Mouse (Mus musculus): ENCODE results near the gene Cd164l2. TPM values are rescaled to one million over a fixed set of nuclear protein-coding genes. Genes with fewer than 3 reads are reported as not detected.

Gene Cd164l2
- total RNA-seq, 1 experiment from 2014 or later: 1.5 TPM

GRCm38 (mm10) chr4:133223875-133224274 is 11.9 kb downstream of the Cd164l2 start:
- DNase-seq: no peak

DNA sequence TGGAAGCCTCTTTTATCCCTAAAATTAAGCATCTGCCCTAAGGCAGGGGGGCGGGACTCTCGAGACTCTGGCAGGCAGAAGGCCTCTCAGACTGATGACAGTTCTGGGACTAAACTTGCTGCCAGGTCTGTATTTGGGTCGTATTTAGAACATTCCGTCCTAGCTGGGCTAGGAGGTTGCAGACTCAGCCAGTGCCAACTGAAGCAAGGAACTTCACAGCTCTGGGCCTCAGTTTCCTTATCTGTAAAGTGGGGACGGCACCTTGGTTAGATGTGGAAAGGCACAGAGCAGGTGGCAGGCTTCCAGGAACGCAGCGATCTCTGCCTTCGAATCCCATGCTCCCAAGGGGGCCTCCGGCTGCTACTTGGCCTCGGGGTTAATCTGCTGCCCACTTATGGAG is 14.1 kb downstream of the Cd164l2 start:
- no peak for DNase-seq

GRCm38 (mm10) chr4:133227636-133228035 is 15.7 kb downstream of the Cd164l2 start:
- DNase-seq: peak; percentile 42

DNA sequence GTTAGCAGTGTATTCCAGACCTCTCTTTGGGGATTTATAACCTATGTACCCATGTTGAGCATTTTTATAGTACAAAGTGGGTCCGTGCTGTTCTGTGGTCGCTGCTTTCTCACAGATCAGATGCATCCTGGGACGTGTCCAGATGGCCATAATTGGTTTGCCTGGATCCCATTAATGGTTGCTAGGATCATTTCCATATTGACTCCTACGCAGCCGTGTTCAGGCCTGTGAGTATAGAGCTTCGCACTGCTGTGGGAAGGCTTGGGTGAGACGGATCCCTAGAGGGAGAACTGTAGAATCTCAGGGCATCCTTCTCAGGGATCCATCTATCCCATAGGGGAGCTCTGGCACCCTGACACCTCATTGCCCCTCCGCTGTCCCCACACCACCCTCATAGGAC is 17.7 kb downstream of the Cd164l2 start:
- DNase-seq: no peak

DNA sequence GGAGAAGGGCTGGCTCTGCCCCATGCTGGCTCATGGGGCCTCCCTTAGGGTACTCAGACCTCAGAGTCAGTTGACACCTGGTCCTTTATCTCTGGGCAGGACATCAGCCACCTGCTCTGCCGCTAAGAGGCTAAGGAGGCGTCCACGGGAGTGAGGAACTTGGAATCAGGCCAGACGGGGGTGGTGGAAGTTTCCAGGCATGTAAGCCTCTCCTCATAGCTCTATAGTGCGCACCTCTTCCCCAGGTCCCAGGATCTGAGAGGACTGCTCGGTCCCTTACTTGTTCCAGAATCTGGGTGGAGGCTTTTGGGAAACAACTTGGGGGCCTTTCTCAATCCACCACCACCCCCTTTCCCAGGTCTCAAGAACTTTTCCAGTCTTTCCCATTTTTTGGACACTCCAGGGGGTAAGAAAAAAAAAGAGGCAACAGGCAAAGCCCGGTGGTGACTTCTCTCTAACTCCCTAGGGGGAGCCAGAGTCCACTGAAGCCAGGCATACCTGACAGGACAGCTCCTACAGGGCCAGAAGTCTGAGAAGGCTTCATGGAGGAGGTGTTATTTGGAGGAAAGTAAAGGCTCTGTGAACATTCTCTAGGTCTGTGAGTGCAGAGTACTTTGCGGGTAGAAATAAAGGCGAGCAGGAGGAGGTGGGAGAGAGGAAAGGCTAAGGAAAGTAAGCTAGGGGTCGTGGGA is 21.5 kb downstream of the Cd164l2 start:
- peak; percentile 49 for DNase-seq

DNA sequence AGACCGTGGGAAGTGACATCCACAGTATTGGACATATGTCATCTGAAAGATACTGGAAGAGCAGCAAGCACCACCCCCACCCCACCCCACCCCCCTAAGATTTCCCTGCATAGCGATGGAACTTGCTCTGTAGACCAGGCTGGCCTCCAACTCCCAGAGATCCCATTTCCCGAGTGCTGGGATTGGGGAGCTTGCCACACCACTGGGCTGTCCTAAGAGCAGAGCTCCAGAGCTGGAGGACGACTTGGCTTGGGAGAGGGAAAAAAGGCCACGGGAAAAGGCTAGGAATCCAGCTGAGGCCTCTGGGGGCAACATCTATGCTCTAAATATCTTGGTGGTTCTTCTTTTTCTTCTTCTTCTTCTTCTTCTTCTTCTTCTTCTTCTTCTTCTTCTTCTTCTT is 22.8 kb downstream of the Cd164l2 start:
- DNase-seq: no peak

- no peak for DNase-seq
Measured at GRCm38 (mm10) chr4:133235415-133235814, 23.5 kb downstream of the Cd164l2 start.

DNA sequence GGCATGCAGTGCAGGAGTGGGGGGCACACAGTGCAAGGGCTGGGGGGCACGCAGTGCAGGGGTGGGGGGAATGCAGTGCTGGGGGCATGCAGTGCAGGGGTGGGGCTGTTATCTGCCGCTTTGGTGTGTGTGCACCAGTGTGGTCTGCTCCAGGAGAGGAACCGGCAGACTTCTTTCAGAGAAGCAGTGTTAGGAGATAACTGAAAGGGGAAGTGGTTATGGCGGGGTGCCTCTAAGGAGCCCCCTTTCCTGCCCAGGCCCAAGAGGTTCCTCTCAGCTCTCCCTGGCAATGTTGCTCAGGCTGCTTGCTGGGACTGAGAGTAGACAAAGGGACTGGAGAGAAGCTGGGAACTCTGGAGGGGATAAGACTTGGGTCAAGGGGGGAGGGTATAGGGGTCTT is 26.0 kb downstream of the Cd164l2 start:
- no peak for DNase-seq

GRCm38 (mm10) chr4:133240490-133240921 is 28.6 kb downstream of the Cd164l2 start, which contains the start of gene Map3k6:
Map3k6 (plus strand) TSS chr4:133240818.
- peak; percentile 84 for DNase-seq

DNA sequence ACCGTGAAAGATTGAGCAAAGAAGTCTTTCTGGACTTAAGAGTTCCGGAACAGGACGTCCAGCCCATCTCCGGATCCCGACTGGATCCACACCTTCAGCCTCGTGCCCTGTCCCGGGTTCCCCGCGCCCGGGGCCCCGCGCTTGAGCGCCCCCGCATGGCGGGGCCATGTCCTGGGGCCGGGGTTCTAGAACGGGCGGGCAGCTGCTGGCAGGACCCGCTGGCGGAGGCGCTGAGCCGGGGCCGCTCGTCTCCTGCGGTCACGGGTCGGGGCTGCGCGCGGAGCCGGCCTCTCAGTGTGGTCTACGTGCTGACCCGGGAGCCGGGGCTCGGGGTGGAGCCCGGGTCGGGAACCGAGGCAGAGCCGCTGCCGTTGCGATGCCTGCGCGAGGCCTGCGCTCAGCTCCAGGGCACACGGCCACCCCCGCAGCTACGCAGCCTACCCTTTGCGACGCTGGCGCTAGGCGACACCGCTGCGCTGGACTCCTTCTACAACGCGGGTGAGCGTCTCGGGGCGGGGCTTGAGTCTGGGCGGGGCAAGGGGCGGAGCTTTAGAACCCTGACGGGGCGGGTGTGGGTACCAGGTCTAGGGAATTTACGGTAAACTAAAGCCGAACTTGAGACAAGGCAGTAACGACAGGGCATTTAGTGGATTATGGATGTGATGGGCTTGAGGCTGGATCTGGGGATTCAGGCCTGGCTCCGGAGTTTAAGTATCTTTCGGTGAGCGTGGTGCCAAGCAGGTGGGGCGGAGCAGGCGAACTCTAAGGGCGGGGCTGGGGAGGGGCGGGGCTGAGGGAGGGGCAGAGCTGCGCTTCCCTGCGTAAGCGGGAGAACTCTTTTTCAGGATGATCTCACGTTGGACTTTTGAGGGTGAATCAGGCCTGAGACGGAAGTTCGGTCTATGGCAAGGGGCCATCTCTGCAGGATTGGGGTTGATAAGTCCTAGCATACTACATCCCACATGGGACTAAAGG is 29.3 kb downstream of the Cd164l2 start:
- peak; percentile 94 for DNase-seq

DNA sequence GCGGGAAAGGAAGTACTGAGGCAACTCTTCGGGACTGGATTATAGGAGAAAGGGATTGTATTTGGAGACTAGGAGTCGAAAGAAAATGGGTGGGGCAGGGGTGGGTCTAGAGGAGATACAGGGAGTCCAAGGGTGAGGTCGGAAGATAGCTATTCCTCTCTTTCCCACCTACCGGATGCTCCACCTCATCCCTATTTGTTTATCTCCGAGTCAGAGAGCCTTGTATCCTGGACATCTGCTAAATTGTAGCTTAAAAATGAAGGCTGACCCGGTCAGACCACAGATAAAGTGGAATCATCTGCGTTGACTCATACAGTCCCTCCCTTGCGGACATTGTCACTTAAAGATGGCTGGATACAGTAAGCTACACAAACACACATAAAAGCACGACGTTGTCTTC is 30.0 kb downstream of the Cd164l2 start:
- no peak for DNase-seq

DNA sequence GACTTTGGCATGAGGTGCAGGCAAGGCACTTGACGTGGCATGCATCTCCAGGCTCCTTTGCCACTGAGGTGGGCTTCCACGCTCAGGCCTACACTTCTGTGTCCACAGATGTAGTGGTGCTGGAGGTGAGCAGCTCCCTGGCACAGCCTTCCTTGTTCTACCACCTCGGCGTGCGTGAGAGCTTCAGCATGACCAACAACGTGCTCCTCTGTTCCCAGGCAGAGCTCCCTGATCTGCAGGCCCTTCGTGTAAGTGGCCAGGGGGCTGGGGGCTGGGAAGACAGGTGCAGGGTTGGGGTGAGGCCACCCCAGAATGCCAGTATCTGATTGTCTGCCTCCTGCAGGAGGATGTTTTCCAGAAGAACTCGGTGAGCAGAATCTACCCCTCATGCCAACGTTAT is 30.8 kb downstream of the Cd164l2 start:
- DNase-seq: no peak

DNA sequence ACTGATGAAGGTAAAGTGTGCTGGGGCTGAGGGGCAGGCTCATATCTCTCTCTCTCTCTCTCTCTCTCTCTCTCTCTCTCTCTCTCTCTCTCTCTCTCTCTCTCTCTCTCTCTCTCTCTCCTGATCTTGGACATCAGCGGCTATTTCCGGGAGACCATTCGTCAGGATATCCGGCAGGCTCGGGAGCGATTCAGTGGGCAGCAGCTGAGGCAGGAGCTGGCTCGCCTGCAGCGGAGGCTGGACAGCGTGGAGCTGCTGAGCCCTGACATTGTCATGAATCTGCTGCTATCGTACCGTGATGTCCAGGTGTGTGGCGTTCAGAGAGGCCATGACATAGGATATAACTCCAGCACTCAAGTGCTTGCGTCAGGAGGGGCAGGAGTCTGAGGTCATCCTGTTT is 31.6 kb downstream of the Cd164l2 start:
- no peak for DNase-seq

DNA sequence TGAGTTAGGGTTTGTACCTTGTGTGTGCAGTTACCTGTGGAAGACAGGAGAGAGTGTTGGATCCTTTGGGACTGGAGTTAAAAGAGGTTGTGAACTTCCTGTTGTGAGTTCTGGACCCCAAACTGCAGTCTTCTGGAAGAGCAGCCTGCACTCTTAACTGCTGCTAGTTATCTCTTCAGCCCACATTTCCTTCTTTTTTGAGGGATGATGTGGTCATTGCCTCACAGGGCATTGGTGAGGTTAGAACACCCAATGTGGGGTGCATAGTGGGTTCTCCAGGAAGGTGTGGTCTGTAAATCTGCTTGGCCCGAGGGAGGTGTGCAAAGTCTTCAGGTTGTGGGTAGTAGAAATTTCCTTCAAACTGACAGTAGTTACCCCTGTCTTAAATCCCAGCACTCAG is 32.4 kb downstream of the Cd164l2 start:
- DNase-seq: no peak

- DNase-seq: no peak
Measured at GRCm38 (mm10) chr4:133247072-133247471, 35.1 kb downstream of the Cd164l2 start.

- DNase-seq: no peak
Measured at GRCm38 (mm10) chr4:133247806-133248449, 36.0 kb downstream of the Cd164l2 start.

DNA sequence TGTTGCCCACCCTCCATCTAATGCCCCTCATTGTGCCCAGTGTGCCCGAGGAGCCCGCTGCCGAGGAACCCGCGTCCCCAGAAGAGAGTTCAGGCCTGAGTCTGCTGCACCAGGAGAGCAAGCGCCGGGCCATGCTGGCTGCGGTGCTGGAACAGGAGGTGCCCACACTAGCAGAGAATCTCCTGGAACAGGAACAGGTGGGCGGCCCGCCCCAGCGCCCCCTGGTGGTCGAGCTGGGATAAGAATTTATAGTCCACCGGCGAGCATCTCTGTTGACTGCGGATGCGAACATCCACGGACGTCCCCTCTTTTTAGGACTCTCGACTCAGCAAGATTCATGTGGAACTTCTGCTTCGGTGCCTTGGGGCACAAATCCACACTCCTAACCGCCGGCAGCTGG is 38.7 kb downstream of the Cd164l2 start:
- DNase-seq: peak; percentile 81

DNA sequence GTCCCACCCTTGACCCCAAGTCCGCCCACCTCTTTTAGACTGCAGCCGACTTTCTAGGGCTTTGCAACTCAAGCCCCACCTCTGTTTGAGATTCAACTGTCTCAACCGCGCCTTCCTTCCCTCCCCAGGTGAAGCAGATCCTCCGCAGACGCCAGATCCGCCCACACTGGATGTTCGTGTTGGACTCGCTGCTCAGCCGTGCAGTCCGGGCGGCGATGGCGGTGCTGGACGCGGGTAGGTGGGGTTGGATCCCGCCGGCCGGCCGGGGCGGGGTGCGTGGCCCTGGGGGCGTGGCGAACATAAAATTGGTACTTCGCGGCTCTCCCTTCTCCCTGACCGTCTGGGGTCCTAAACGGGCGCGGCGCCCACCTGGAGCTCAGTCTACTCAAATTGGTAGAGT is 39.3 kb downstream of the Cd164l2 start:
- peak; percentile 35 for DNase-seq

- no peak for DNase-seq
Measured at GRCm38 (mm10) chr4:133252089-133252488, 40.2 kb downstream of the Cd164l2 start.

DNA sequence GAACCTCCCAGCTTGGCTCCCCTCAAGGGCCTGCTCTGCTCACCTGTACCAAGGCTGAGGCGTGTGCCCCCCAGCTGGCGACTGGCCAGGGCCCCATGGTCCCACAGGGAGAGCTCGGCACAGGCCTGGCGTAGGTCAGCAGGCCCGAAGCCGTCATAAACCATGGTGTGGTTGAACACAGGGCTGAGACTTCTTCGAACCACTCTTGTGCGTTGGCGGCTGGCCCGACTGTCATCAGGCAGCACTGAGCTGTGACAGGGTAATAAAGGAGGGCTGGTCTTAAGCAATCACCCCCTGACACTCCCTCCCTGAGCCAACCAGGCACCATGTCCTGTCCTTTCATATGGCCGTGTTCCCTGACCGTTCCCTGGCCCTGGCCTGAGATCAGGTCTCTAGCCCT is 41.5 kb downstream of the Cd164l2 start:
- DNase-seq: no peak

- no peak for DNase-seq
Measured at GRCm38 (mm10) chr4:133255392-133255791, 43.5 kb downstream of the Cd164l2 start.

- no peak for DNase-seq
Measured at GRCm38 (mm10) chr4:133256820-133257219, 44.9 kb downstream of the Cd164l2 start.

- no peak for DNase-seq
Measured at GRCm38 (mm10) chr4:133257230-133257629, 45.3 kb downstream of the Cd164l2 start.

Measured in adrenal gland, postnatal 25 days (tissue).